Mouse (Mus musculus) brain, adult 2 months (tissue): ENCODE results near the gene Nedd9.
A peak's percentile ranks its signal among the peaks of the same experiment; 100 is the strongest.
"Not testable (repeated sequence)": the region's sequence is repeated elsewhere in the genome, so short reads cannot be mapped to it uniquely, and the experiment has no call there.

ENCODE experiments used
- DNase-seq: peaks from one replicate; pipeline ENCODE4 v3.0.0; 2011; ENCODE audit warnings: low read depth, low spot score

Nedd9 gene

GRCm38 (mm10) chr13:41300037-41300436, 187.1 kb downstream of the Nedd9 start:
- DNase-seq: no peak

- no peak for DNase-seq
These were observed 188.2 kb downstream of the Nedd9 start for GRCm38 (mm10) chr13:41298996-41299395.

DNA sequence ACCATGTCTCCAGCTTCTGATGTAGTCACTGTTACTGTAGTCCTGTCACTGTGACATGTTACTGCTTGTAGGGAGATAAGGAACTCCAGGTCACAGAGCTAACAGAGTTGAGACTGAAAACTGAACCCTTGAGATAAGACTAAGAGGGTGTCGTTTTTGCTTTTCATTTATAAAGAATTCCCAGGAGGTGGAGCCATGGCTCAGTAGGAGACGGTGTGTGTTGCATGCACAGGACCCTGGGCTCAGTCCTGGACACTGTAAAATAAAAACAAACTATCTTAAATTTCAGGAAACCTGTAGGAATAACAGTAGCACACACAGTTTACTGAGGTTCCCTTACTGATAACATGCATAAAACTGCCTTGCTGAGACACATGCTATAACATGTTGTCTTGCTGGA, 188.6 kb downstream of the Nedd9 start:
- no peak for DNase-seq

DNA sequence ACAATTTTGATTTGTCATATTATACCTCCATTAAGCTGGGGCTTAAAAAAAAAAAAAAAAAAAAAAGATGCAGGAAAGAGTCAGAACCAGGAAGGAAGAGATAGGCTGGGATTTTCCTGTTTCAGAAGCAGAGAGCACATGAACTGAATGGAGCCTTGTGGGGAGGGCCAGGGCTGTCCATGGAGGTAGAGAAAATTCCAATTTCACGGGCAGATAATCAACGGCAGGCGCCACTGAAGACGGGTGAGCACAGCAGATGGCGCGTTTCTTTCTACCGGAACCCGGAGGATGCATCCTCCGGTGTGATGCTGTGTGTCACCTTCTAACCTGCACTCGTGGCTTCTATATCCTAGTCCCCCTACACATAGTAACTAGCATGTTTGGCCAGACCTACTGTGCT, 190.8 kb downstream of the Nedd9 start:
- peak; percentile 11 for DNase-seq

DNA sequence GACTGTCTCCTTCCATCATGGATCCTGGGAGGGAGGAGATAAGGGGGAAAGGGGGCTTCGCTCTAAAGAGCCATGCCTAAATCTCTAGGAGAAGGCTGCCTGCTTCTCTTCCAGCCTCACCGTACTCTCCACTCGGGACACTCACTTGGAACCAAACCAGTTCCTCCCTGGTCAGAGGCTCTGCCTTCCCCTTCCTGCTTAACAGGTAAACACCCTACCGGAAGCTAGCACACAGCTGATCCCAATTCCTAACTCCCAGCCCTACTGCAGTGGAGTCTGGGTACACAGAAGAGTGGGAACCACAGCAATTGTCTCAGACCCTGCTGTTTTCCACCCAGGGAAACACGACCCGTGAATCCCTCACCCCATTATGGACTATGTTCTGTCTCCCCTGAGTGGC, 191.3 kb downstream of the Nedd9 start:
- DNase-seq: no peak

DNA sequence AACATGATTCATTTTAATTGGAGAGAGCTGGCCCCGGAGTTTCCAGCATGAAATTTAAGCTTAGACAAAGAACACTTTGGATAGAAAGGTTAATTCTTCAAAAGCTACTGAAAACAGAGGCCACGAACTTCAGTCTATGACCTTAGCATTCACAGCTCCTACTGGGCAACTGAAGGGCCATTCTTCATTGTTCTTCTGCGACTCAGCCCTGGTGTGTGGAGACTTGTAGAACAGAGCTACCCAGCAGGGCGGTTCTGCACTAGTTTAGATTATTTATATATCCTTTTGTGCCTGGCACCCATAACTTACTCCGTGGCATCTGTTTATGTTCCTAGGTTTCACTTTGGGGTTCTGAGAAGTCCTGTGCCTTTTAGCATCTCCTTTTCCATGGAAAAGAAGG, 193.6 kb downstream of the Nedd9 start:
- DNase-seq: no peak

- no peak for DNase-seq
These were observed 195.6 kb downstream of the Nedd9 start for GRCm38 (mm10) chr13:41291466-41291974.

- DNase-seq: no peak
These were observed 200.9 kb downstream of the Nedd9 start for GRCm38 (mm10) chr13:41286285-41286684.

- DNase-seq: no peak
These were observed 201.7 kb downstream of the Nedd9 start for GRCm38 (mm10) chr13:41285448-41285847.

GRCm38 (mm10) chr13:41283256-41283655, 203.9 kb downstream of the Nedd9 start:
- DNase-seq: peak; percentile 88

GRCm38 (mm10) chr13:41280696-41281095, 206.5 kb downstream of the Nedd9 start:
- DNase-seq: no peak

DNA sequence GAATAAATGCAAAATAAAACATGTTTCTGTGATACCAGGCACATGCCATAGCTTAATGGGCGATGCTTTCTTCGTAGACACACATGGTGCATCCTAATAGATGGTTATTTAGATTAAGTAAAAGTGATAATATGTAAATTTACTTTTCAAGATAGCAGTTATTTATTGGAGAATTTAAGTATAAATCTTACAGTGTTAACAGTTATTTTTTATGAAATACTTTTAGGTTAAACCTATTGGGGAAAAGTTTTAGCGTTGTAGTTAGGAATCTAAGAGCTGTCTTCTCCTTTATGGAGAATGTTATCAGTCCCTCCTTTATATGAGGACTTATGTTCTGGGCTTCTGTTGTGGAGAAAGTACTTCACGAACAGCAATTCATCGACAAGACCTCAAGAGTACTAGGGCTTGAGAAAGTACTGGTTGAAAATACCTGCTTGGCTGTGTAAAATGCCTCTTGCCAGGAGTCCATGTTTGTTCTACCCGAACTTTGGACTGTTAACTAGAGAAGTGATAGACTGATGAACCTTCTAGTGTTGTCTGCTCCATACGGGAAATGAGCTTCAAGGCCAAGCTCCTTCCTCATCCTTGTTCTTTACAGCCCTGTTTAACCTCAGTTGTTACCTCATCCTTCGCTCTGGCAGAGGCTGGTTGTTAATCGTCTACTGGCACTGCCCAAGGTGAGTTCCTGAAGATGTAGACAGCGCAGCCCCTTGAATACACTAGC, 213.1 kb downstream of the Nedd9 start, which contains the start of gene Gm17364:
Gene Gm17364, minus strand, starts transcription at position 51 of the 724 bp plus-strand sequence.
- DNase-seq: no peak

DNA sequence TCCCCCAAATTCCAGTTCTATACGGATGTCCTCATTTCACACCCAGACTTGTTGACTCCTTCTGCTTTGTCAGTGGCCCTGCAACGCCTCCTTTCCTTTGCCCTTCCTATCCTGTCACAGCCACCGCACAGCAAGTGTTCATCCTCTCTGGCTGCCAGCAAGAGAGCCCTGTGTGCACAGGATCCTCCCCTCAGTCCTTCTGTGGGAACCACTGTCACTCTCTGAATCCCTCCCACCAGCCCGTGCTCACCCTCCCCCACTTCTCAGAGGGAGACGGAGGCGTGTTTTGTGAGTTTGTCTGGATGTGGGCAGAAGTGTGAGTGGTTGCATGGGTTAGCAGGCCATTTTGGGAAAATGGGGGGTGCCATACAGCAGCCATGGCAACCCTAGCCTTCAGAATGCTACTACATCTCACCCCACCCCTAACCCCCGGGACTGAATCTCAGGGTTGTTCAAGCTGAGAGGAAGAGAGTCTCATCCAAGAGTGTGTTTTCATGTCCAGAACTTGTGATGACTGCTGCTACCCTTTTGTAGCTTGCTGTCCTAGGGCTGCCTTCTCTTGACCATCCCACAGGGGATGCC, 219.2 kb downstream of the Nedd9 start:
- peak; percentile 84 for DNase-seq

GRCm38 (mm10) chr13:41263304-41264006, 223.7 kb downstream of the Nedd9 start:
- DNase-seq: no peak

DNA sequence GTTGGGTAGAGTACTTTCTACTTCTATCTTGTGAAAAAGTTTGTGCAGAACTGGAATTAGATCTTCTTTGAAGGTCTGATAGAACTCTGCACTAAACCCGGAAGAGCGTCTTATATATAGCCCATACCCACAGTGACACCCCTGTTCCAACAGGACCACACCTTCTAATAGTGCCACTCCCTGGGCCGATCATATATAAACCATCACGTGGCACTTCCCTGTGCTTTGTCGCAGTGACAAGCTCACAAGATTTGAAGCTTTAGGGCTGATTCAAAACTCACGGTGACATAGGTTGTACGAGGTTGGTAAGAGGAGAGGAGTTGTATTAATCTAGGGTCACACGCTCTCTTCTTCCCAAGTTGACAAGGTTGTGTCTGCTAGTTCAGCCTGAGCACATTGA, 225.5 kb downstream of the Nedd9 start:
- DNase-seq: not testable (repeated sequence)
